Mouse (Mus musculus) adrenal gland, postnatal 14 days (tissue): ENCODE measurements around the gene Fxyd6. TPM values are rescaled to one million over a fixed set of nuclear protein-coding genes. Genes with fewer than 3 reads are reported as not detected.

ENCODE experiments used
- DNase-seq: peaks from one replicate; pipeline ENCODE4 v3.0.0; 2021; ENCODE audit warnings: mixed read lengths
- total RNA-seq: library from RNA; stranded (reverse); gene quantifications from 2 replicates; pipeline ENCODE4 v1.2.3, GENCODE M21; 2021

Gene Fxyd6
- total RNA-seq, 1 experiment from 2014 or later, result 110 TPM

- DNase-seq, result no peak
Measured at GRCm38 (mm10) chr9:45411803-45412202, 41.8 kb downstream of the Fxyd6 start.

- peak; percentile 92 for DNase-seq
Measured at GRCm38 (mm10) chr9:45412287-45412686, 42.3 kb downstream of the Fxyd6 start.

DNA sequence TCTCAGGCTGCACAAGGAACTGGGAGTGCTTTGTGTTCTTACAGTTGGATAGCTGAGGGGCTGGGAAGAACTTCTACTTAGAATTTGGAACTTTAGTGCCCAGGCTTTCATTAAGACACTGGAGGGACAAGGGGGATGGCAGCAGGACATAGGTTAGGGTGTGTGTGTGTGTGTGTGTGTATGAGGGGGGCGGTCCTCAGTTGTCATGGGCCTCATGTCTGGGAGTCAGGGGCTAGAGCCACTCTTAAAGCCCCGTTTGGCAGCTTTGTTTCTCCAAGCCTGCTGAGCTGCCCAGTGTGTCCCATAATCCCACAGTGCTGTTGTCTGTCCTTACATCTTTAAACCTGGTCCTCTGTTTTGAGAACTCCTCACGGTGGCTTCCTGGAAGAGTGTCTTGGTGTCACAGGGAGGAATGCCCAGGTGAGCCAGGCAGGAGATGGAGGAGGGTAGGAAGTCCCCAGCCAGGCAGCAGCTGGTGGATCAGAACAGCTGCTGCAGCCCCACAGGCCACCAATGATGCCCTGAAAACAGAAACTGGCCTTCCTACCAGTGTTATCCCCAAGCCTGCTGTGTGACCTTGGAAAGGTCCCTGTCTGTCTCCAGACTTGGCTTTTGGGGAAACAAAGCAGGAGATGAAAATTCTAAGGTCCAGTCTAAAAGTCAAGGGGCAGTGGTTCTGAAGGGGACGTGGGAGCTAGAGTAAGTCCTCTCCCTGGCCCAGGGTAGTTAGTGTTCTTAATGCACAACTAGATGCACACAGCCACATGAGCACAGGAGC lies 42.9 kb downstream of the Fxyd6 start:
- no peak for DNase-seq

DNA sequence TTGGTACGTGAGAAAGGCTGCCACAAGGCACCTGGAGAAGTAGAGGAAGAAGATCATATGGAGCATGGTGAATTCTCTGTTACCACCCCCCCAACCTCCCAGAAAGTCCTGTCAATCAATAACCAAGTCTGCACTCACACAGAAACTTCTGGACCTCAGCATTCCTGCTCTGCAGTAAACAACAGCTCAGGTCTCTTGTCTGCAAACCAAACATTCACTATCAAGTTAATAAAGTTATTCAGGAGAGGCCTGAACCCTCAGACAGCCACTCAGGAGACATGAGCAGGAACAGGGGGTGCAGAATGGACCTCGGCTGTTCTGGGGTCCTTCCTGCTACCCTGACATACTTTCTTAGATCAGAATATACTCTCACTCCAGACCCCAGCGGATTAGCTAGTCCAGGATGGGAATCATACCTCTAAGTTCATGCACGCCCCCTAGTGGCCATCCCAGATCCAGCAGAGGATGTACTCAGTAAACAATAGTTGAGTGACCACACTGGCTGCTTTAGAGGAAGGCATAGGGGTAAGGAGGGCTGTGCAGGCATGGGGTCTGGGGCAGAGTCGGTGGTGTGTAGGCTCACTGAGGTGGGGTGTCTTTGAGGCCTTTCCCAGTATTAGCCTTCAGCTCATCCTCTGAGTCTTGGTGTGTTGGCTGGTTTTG lies 43.6 kb downstream of the Fxyd6 start:
- peak; percentile 71 for DNase-seq

- DNase-seq, result peak; percentile 71
Measured at GRCm38 (mm10) chr9:45415912-45416311, 45.9 kb downstream of the Fxyd6 start.

DNA sequence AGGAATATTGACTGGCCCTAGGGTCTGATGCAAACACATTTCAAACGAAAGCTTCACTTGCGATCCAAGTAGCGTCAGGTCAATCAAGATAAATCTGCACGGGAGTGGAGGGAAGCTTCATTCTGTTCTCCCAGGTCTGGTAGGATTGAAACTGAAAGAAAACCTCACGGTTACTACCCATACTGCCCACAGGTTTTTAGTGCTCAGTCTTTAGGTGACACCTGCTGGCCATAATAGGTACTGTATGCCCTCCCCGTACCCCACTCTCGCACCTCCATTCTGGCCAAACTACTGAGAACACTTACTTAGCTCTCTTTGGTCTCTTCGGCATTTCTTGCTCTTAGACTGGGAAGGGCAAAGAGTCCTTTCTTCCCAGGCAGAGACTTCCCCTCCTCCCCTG lies 47.3 kb downstream of the Fxyd6 start:
- DNase-seq, result peak; percentile 67

DNA sequence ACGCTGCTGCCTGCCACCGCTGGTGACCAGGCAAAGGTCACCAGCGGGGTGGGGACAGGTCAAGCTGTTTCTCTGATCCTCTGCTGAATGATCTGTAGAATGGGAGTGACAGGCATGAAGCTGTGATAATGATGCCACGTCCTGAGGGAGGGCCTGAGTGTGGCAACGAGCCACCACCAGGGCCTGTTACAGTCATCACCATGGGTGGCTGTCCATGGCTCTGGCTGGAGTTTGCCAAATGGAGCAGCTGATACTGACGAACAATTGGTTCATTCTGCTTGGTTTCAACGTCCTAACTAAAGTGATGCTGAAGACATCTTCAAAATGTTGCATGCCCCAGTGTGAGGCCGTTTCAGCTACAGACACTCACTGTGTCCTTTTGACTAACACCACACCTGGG lies 48.3 kb downstream of the Fxyd6 start:
- no peak for DNase-seq

DNA sequence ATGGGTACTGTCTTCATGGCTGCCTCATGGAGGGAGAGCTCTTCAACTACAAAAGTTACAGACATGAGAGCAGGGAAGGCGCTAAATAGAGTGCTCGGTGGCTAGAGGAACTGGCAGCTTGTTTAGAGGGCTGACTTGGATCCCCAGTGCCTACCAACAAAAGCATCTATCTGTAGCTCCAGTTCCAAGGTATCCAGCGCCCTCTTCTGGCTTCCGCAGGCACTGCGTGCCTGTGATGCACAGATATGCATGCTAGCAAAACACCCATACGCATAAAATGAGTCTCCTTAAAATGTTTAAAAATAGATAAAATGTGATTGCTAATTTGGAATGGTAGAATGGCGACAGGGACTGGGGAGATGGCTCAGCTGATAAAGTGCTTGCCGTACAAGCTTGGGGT lies 51.2 kb downstream of the Fxyd6 start:
- DNase-seq, result no peak

DNA sequence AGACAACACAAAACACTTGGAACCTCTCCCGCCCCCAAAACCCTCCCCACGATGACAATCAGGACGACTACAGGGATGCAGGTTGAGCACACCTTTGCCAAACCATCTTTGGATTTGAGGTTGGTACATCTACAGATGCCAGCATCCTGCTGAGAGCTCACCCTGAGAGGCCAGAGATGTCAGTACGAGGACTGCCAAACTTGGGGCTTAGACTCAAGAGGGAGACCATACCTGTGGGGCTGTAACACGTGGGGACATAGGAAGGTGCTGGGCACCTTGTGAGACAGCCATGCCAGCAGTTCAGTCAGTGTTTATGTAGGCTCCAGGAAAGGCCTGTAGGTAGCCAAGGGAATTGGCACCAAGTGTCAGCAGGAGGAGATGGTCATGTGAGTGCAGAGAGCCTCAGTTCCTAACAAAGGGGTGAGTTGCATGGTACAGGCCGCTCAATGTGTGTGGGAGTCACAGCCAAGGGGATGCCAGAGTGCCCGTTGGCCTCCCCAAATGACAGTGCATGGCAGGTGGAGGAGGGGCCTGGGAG lies 52.8 kb downstream of the Fxyd6 start:
- DNase-seq, result no peak

DNA sequence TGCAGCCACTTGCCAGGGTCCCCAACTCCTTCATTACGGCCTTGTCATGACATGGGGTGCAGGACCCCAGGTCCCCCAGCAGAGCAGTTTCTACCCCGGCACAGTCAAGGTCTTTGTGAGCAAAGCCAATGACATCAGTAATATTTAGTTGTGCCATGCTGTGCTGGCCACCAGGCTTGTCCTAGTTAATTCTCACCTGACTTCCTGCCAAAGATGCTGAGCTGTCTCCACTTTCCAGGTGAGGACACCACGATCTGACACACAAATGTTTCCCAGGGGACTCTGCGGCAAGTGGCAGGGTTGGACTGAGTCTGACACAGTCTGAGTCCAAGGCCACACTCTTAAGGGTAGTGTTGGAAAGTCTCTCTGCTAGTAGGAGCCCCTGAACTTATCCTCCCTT lies 56.5 kb downstream of the Fxyd6 start, which contains the start of gene Dscaml1:
Gene Dscaml1 (plus strand): TSS at position 173 of the 400 bp plus-strand sequence.
- no peak for DNase-seq

DNA sequence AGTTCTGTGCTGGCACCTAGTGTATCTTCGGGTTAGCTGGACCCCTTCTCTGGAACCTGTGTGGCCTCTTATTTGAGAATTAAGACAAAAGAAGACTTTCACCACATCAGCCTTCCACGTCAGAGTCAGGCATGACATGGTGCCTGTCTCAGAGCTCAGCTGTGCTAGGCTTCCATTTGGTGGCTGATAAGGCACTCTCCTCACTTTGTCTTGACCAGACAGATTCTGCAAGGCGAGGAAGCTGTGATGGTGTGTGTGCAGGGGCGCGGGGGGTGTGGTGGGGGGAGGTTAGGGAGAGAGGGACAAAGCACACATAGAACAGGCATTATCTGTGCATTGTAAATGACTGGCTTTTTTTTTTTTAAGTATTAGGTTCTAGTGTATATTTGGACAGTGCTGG lies 59.4 kb downstream of the Fxyd6 start:
- DNase-seq, result no peak

DNA sequence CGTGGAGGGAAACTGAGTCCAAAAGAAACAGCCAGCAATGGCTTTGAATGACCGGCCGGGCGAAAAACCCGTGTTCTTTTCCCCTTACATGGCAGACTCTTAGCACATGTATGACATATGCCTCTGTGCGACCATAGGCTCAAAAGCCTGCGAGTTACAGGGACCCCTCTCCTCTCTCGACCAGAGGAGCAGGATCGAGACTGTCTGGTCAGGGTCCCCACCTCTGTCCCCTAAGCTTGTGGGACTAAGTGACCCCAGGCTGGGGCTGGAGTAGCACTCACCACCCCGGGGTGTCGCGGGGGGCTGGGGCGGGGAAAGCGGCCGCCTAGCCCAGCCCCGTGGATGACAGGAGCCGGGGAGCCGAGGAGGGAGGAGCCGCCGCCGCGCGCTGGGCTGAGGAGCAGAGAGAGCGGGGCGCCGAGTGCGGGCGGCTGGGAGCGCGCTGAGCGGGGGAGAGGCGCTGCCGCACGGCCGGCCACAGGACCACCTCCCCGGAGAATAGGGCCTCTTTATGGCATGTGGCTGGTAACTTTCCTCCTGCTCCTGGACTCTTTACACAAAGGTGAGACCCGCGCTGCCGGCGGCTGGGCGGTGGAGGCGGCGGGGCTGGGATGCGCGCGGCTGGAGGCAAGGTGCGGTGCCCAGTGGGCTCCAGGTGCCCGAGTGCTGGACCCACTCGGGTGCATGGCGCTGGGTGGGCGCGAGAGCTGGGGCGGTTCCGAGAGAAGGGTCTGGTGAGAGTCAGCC lies 60.1 kb downstream of the Fxyd6 start:
- peak; percentile 28 for DNase-seq

GRCm38 (mm10) chr9:45430698-45430959 lies 60.6 kb downstream of the Fxyd6 start:
- DNase-seq, result no peak

GRCm38 (mm10) chr9:45431150-45431549 lies 61.2 kb downstream of the Fxyd6 start:
- DNase-seq, result no peak

- no peak for DNase-seq
Measured at GRCm38 (mm10) chr9:45432639-45433038, 62.7 kb downstream of the Fxyd6 start.

DNA sequence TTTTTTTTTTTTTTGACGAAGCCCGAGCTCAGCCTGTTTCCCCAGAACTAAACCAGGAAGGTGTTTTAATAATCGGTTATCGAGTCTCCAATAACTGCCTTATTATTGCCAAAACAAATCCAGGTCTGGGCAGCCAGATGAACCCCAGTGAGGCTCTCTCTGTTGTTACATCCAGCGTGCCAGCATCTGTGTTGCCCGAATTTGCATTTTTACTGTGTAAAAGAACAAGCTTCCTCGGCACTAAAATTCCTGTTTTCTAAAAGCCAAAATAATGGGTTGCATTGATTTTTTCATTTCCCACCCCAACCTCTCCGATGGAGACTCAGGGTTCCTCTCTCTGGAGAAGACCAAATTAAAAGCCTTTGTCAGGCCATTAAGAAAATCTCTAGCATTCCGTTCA lies 63.1 kb downstream of the Fxyd6 start:
- DNase-seq, result no peak

DNA sequence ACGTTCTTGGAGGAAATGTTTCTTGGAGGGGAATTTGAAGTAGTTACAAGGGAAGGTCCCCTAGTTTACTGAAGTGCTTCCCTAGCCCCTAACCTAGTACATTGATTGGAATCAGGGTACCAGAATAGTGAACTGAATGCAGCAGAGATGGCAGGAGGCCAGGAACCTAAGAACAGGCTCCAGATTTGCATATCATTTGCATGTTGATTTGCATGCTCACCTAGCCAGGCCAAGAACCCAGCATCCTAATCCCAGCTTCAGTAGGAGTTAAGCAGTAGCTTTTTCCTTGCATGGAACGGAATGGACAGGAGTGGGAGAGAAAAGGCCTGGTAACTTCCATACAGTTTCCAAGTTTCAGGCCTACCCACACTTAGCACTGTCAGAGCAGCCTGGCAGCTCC lies 64.2 kb downstream of the Fxyd6 start:
- no peak for DNase-seq

- DNase-seq, result no peak
Measured at GRCm38 (mm10) chr9:45439025-45439424, 69.0 kb downstream of the Fxyd6 start.

DNA sequence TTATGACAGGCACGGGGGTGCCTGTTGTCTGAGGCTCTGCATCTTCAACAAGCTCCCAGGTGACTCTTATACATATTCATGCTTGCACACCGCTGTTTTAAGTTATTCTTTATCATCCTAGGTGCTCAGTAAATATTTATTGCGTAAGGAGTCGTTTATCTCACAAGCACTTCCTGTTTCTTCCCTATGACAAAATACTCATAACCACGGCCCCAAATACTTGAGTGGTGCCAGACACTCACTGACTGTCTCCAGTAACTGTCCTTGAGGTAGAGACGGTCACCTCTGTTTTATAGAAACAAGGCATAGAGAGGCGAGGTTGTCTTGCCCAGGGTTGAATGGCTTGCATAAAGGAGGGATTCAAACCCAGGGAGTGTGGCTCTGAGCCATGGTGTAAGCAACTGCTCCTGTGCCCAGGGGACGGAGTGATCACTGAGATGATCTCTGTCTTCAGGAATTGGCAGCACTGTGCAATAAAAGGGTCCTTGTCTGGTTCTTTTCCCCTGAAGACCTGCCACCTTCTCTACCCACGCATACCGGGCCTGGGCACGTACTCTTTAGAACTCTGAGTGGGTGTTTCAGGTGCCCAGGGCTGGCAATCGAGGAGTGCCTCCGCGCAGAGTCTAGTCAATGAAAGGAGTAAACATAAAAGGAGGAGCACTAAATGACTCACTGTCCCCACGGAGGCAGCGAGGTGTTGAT lies 70.2 kb downstream of the Fxyd6 start:
- no peak for DNase-seq

- no peak for DNase-seq
Measured at GRCm38 (mm10) chr9:45444251-45444798, 74.3 kb downstream of the Fxyd6 start.
